Comparison of ENCODE assay signal across 29 mouse cellular contexts in the genomic region with DNA sequence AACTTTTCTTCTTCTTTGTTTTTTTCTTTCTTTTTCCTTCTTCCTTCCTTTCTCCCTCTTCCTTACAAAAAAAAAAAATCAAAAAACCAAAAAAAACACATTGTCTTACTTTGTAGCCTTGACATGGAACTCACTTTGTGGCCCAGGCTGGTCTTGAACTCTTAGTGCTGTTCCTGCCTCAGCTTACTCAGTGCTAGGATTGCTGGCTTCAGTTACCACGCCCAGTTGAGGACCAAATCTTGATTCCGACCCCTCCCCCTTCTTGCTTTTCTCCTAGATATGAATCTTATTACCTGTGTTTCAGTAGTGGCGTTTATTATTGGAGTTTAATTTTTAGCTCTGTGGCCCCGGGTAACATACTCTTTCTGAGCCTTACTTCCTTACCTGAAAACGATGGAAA. TPM values are rescaled to one million over a fixed set of nuclear protein-coding genes. Genes with fewer than 3 reads are reported as not detected.
DNase-seq lines count a peak whose midpoint lies in the region; ATAC-seq lines count a peak whose summit lies in the region.
"Had no signal": no experiment of that assay in that cellular context is flagged by ENCODE, and none has a peak within 500 bp of the region (broad histone marks: within the 10 kb centered on the region; RNA-seq: fewer than 3 reads in every experiment).

No protein-coding gene starts in this region.

- H3K27ac ChIP-seq in heart, embryonic 10.5 days: peak overlapping the region; percentile 85; the same call in 1 of the 2 replicates
- peak overlapping the region; percentile 97 for H3K27ac ChIP-seq in liver, embryonic 11.5 days (ENCODE audit: low read depth, low read length)
- H3K27ac ChIP-seq in liver, embryonic 16.5 days (ENCODE audit: low read length): peak overlapping the region; percentile 99
- H3K27ac ChIP-seq in forebrain, embryonic 16.5 days (ENCODE audit: low read length): no peak overlapping the region
- H3K27ac ChIP-seq: forebrain, embryonic 15.5 days; hindbrain, embryonic 12.5 days; hindbrain, postnatal 0 days had no signal

- peak overlapping the region; percentile 76 for H3K4me2 ChIP-seq in liver, embryonic 11.5 days
- peak overlapping the region; percentile 90 for H3K4me2 ChIP-seq in liver, embryonic 16.5 days (ENCODE audit: low read depth, low read length)
- H3K4me2 ChIP-seq in forebrain, embryonic 16.5 days (ENCODE audit: low read length): no peak overlapping the region
- H3K4me2 ChIP-seq: forebrain, embryonic 15.5 days; midbrain, embryonic 11.5 days had no signal

- no peaks in the 10 kb centered on the region for H3K36me3 ChIP-seq in heart, embryonic 10.5 days
- H3K36me3 ChIP-seq in liver, embryonic 11.5 days (ENCODE audit: control insufficient read depth, insufficient read depth, low read length): no peaks in the 10 kb centered on the region
- no peaks in the 10 kb centered on the region for H3K36me3 ChIP-seq in liver, embryonic 16.5 days (ENCODE audit: control insufficient read depth, insufficient read depth)
- no peaks in the 10 kb centered on the region for H3K36me3 ChIP-seq in forebrain, embryonic 16.5 days (ENCODE audit: control insufficient read depth, insufficient read depth)
- H3K36me3 ChIP-seq: forebrain, embryonic 10.5 days; forebrain, embryonic 15.5 days; heart, embryonic 12.5 days; hindbrain, embryonic 12.5 days; intestine, embryonic 15.5 days had no signal

- no peak for ATAC-seq in liver, embryonic 11.5 days (replicated peaks; ENCODE audit: low FRiP score)
- ATAC-seq in liver, embryonic 16.5 days (ENCODE audit: low read depth): no peak
- no peak for ATAC-seq in forebrain, embryonic 16.5 days
- ATAC-seq: forebrain, embryonic 15.5 days; midbrain, embryonic 16.5 days had no signal

- H3K9ac ChIP-seq in liver, embryonic 11.5 days (ENCODE audit: low read depth, low read length): peak overlapping the region; percentile 71; the same call in 1 of the 2 replicates
- peak overlapping the region; percentile 73 for H3K9ac ChIP-seq in liver, embryonic 16.5 days (ENCODE audit: low read depth, low read length)
- H3K9ac ChIP-seq in forebrain, embryonic 16.5 days (replicated peaks; ENCODE audit: low read depth, low read length): no peak overlapping the region
- H3K9ac ChIP-seq: forebrain, embryonic 15.5 days; hindbrain, embryonic 12.5 days had no signal

- peaks cover 34% of the 10 kb centered on the region for H3K4me1 ChIP-seq in heart, embryonic 10.5 days
- peaks cover 33% of the 10 kb centered on the region for H3K4me1 ChIP-seq in liver, embryonic 11.5 days (replicated peaks; ENCODE audit: control insufficient read depth, insufficient read depth, low read length)
- peaks cover 45% of the 10 kb centered on the region for H3K4me1 ChIP-seq in liver, embryonic 16.5 days (ENCODE audit: control insufficient read depth, low read depth, low read length)
- H3K4me1 ChIP-seq in forebrain, embryonic 16.5 days (replicated peaks; ENCODE audit: control insufficient read depth, insufficient read depth, low read length): peaks cover 6% of the 10 kb centered on the region; the same call in 1 of the 2 replicates

- no peak for DNase-seq in heart, embryonic 10.5 days (ENCODE audit: low spot score)
- no peak for DNase-seq in heart, adult 9 months (ENCODE audit: low spot score in 2 of 2)
- peak; percentile 63 for DNase-seq in 416B (ENCODE audit: low read depth)
- no peak for DNase-seq in liver, embryonic 11.5 days (ENCODE audit: low spot score)
- DNase-seq in cerebellum, postnatal 36 days: no peak
- DNase-seq: adrenal gland, postnatal 36 days; cerebellum, adult 18-20 months; cerebellum, postnatal 14 days; gastrocnemius, adult 2 months; gastrocnemius, postnatal 36 days; heart, postnatal 14 days; kidney, adult 2 months; layer of hippocampus, postnatal 36 days; left cerebral cortex, postnatal 4 days; lung, embryonic 14.5 days; lung, postnatal 14 days; right cerebral cortex, postnatal 25 days had no signal

- H3K4me3 ChIP-seq in heart, embryonic 10.5 days: no peak overlapping the region
- no peak overlapping the region for H3K4me3 ChIP-seq in liver, embryonic 11.5 days (ENCODE audit: low read depth, low read length)
- H3K4me3 ChIP-seq in liver, embryonic 16.5 days (ENCODE audit: low read depth, low read length): peak overlapping the region; percentile 76; the same call in 1 of the 2 replicates
- no peak overlapping the region for H3K4me3 ChIP-seq in forebrain, embryonic 16.5 days (replicated peaks; ENCODE audit: low read length)
- H3K4me3 ChIP-seq: forebrain, embryonic 15.5 days; hindbrain, embryonic 12.5 days had no signal

- no peaks in the 10 kb centered on the region for H3K9me3 ChIP-seq in heart, embryonic 10.5 days
- H3K9me3 ChIP-seq in liver, embryonic 11.5 days (ENCODE audit: control insufficient read depth, low read length): no peaks in the 10 kb centered on the region
- no peaks in the 10 kb centered on the region for H3K9me3 ChIP-seq in liver, embryonic 16.5 days (replicated peaks; ENCODE audit: control insufficient read depth, low read length)
- no peaks in the 10 kb centered on the region for H3K9me3 ChIP-seq in forebrain, embryonic 16.5 days (ENCODE audit: control insufficient read depth, low read length)
- H3K9me3 ChIP-seq: forebrain, embryonic 10.5 days; forebrain, embryonic 15.5 days; heart, embryonic 12.5 days; hindbrain, embryonic 12.5 days; intestine, embryonic 15.5 days had no signal

- 81% methylated on average over 5 of the region's 5 CpGs for WGBS in heart, embryonic 10.5 days
- 65% methylated on average over 5 of the region's 5 CpGs for WGBS in liver, embryonic 11.5 days
- WGBS in liver, embryonic 16.5 days (ENCODE audit: insufficient replicate concordance): 41% methylated on average over 5 of the region's 5 CpGs
- WGBS in forebrain, embryonic 16.5 days: 86% methylated on average over 5 of the region's 5 CpGs

- no peaks in the 10 kb centered on the region for H3K27me3 ChIP-seq in heart, embryonic 10.5 days (ENCODE audit: insufficient read depth, poor library complexity, severe bottlenecking)
- H3K27me3 ChIP-seq in liver, embryonic 11.5 days (replicated peaks; ENCODE audit: control insufficient read depth, insufficient read depth, low read length): no peaks in the 10 kb centered on the region
- H3K27me3 ChIP-seq in liver, embryonic 16.5 days (ENCODE audit: control insufficient read depth, insufficient read depth, low read depth, low read length): no peaks in the 10 kb centered on the region
- peaks cover 4% of the 10 kb centered on the region; the same call in 1 of the 2 replicates for H3K27me3 ChIP-seq in forebrain, embryonic 16.5 days (replicated peaks; ENCODE audit: control insufficient read depth, insufficient read depth, low read length)
- H3K27me3 ChIP-seq: heart, embryonic 12.5 days; intestine, embryonic 15.5 days had no signal

RNA-seq across cellular contexts. Expression of gene Nfe2, which starts 1.0 kb away (rescaled TPM):
- 15.2 and 19.4 TPM in 2 replicates for polyA plus RNA-seq in heart, embryonic 10.5 days (2016; fragmentation: Nextera tagmentation; extraction: Ambion mirVana)
- 94.1 and 108 TPM in 2 replicates for polyA plus RNA-seq in liver, embryonic 11.5 days (2014; fragmentation: Nextera tagmentation; extraction: Ambion mirVana)
- 202 and 220 TPM in 2 replicates for polyA plus RNA-seq in liver, embryonic 16.5 days (2015; fragmentation: Nextera tagmentation; extraction: Ambion mirVana)
- polyA plus RNA-seq in forebrain, embryonic 16.5 days (2015; fragmentation: Nextera tagmentation; extraction: Ambion mirVana): 0.30 and 0.39 TPM in 2 replicates

RNA-seq across cellular contexts. Expression of gene Copz1, which starts 13.4 kb away (rescaled TPM):
- 220 and 264 TPM in 2 replicates for polyA plus RNA-seq in heart, embryonic 10.5 days (2016; fragmentation: Nextera tagmentation; extraction: Ambion mirVana)
- polyA plus RNA-seq in liver, embryonic 11.5 days (2014; fragmentation: Nextera tagmentation; extraction: Ambion mirVana): 298 and 328 TPM in 2 replicates
- polyA plus RNA-seq in liver, embryonic 16.5 days (2015; fragmentation: Nextera tagmentation; extraction: Ambion mirVana): 194 TPM in 2 replicates
- 221 TPM in 2 replicates for polyA plus RNA-seq in forebrain, embryonic 16.5 days (2015; fragmentation: Nextera tagmentation; extraction: Ambion mirVana)

RNA-seq across cellular contexts. Expression of gene Hnrnpa1, which starts 18.9 kb away (rescaled TPM):
- polyA plus RNA-seq in heart, embryonic 10.5 days (2016; fragmentation: Nextera tagmentation; extraction: Ambion mirVana): 682 and 901 TPM in 2 replicates
- 917 and 938 TPM in 2 replicates for polyA plus RNA-seq in liver, embryonic 11.5 days (2014; fragmentation: Nextera tagmentation; extraction: Ambion mirVana)
- polyA plus RNA-seq in liver, embryonic 16.5 days (2015; fragmentation: Nextera tagmentation; extraction: Ambion mirVana): 174 and 193 TPM in 2 replicates
- 935 and 1,030 TPM in 2 replicates for polyA plus RNA-seq in forebrain, embryonic 16.5 days (2015; fragmentation: Nextera tagmentation; extraction: Ambion mirVana)

RNA-seq across cellular contexts. Expression of gene Cbx5, which starts 19.5 kb away (rescaled TPM):
- 152 and 154 TPM in 2 replicates for polyA plus RNA-seq in heart, embryonic 10.5 days (2016; fragmentation: Nextera tagmentation; extraction: Ambion mirVana)
- polyA plus RNA-seq in liver, embryonic 11.5 days (2014; fragmentation: Nextera tagmentation; extraction: Ambion mirVana): 116 and 126 TPM in 2 replicates
- polyA plus RNA-seq in liver, embryonic 16.5 days (2015; fragmentation: Nextera tagmentation; extraction: Ambion mirVana): 40.6 and 45.9 TPM in 2 replicates
- 132 and 139 TPM in 2 replicates for polyA plus RNA-seq in forebrain, embryonic 16.5 days (2015; fragmentation: Nextera tagmentation; extraction: Ambion mirVana)

RNA-seq across cellular contexts. Expression of gene Gpr84, which starts 51.2 kb away (rescaled TPM):
- polyA plus RNA-seq in heart, embryonic 10.5 days (2016; fragmentation: Nextera tagmentation; extraction: Ambion mirVana): 0.35 TPM in 1 of 2 replicates, not detected in the other
- 0.49 and 0.78 TPM in 2 replicates for polyA plus RNA-seq in liver, embryonic 11.5 days (2014; fragmentation: Nextera tagmentation; extraction: Ambion mirVana)
- polyA plus RNA-seq in liver, embryonic 16.5 days (2015; fragmentation: Nextera tagmentation; extraction: Ambion mirVana): 1.0 and 1.1 TPM in 2 replicates
- polyA plus RNA-seq in forebrain, embryonic 16.5 days (2015; fragmentation: Nextera tagmentation; extraction: Ambion mirVana): 0.24 and 0.73 TPM in 2 replicates
- polyA plus RNA-seq: embryonic facial prominence, embryonic 11.5 days; lung, embryonic 14.5 days; urinary bladder, adult 2 months had no signal

Comparison
In these comparisons a context has a peak if more than half of its experiments do, and no peak if none do; other contexts are left out.
1. RNA of gene Nfe2, which starts 1.0 kb away (polyA plus RNA-seq): 202 to 220 TPM in liver, embryonic 16.5 days, 94.1 to 108 TPM in liver, embryonic 11.5 days and 15.2 to 19.4 TPM in heart, embryonic 10.5 days; 0.30 to 0.39 TPM in forebrain, embryonic 16.5 days; every median in the first group is over 10 times any median in the second.